Mouse (Mus musculus) left cerebral cortex, adult 2 months (tissue): ENCODE results near the gene Samd15. TPM values are rescaled to one million over a fixed set of nuclear protein-coding genes. Genes with fewer than 3 reads are reported as not detected.

ENCODE experiments used
- DNase-seq, 2 experiments: peaks; one replicate each; pipeline ENCODE4 v3.0.0; 2021 to 2022; ENCODE audit warnings: low spot score in 2 of 2, mixed read lengths in 1 of 2; ENCODE audit errors: extremely low spot score in 1 of 2
- H3K27ac ChIP-seq: fragments of 200-600 bp; 2 replicates; pipeline ENCODE4 v1.8.1; 2022
- H3K4me3 ChIP-seq: fragments of 200-600 bp; 2 replicates; pipeline ENCODE4 v1.8.1; 2022
- CTCF ChIP-seq: fragments of 200-600 bp; IDR thresholded peaks from 2 replicates; pipeline ENCODE4 v1.8.1; 2022; ENCODE audit warnings: antibody characterized with exemption, mild to moderate bottlenecking, moderate library complexity
- intact Hi-C: fragments of 180-260 bp; cut with DNase I; formaldehyde crosslinking; loops from one replicate; pipeline ENCODE4 v1.15.1; 2025
- total RNA-seq, 2 experiments: library from RNA; stranded (reverse); gene quantifications; 2 replicates each; pipeline ENCODE4 v1.2.3; 2021

Gene Samd15
- total RNA-seq, 2 experiments from 2014 or later, result 4.7 TPM

DNA sequence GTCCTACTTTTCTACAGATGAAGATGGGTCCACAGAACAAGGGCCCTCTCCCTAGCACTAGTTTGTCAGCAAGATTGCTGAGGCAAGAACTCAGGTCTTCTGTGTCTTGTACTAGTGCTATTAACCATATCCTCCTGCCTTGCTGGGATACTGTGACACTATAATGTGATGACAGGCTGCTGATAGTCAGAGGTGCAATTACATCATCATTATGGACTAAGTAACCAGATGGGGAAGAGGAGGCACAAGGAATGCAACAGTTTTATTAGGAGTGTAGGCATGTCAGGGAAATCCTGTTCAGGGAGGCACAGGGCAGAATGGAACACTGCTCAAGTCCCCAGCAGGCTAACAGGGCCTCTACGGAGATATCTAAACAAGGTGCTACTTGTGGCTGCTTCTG, 39.1 kb downstream of the Samd15 start, which contains the start of gene Noxred1:
Gene Noxred1, minus strand, starts transcription at position 101 of the 400 bp plus-strand sequence.
- no peak for DNase-seq
- TF ChIP-seq CTCF, result no peak
- intact Hi-C loops, result no loop called here
- Histone ChIP-seq H3K4me3 (no peak within 1 kb of the TSS), H3K27ac (no peak within 1 kb of the TSS)

DNA sequence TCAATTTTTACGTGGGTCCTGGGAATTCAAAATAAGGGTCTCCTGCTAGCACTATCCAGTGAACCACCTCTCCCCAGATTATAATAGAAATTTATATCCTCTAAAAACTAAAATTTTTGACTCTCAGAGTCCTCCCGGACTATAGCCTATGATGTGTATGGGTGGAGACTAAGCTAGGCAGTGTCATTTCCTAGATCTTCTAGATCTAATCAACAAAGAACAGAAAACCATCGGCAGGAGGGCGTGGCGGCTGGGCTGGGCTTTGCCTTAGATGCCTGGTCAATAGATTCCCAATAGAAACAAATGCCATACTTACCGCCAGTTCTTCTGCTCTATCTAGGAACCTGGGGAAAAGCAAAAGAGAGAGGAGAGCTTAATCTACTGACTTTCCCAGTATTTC, 50.6 kb downstream of the Samd15 start:
- TF ChIP-seq CTCF, result no peak
- DNase-seq, result no peak
- intact Hi-C loops, result no loop called here
- no peak overlapping the region for H3K27ac ChIP-seq
- no peak overlapping the region for H3K4me3 ChIP-seq

DNA sequence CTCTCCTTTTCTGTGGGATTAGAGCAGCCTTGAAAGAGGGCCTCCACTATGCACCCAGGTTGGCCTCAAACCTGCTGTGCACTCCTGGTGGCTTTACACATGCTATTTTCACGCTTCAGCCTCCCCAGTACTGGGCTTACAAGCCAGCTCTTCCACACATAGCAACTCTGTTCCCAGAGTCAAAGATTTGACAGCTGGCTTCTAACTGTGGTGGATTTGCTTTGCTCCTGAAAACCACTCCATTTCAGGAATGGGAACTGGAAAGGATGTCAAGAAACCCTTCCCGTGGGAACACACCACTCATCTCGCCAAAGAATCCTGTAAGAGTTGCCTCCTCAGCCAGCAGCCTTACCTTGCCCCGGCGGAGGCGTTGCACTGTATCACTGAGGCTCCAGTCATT, 54.4 kb downstream of the Samd15 start:
- intact Hi-C loops, result no loop called here
- Histone ChIP-seq H3K27ac (no peak overlapping the region), H3K4me3 (no peak overlapping the region)
- no peak for TF ChIP-seq CTCF
- no peak for DNase-seq

DNA sequence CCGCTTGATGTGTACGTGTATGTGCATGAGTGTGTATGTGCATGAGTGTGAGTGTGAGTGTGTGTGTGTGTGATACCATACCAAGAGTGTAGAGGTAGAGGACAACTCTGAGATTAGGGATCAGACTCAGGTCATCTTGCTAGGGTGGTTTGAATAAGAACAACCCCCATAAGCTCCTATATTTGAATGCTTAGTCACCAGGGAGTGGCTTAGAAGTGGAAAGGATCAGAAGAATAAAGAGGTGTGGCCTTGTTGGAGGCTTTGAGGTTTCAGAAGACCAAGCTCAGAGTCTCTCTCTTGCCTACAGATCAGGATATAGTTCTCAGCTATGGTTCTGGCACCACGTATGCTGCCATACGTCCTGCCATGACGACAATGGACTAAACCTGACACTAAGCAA, 57.1 kb downstream of the Samd15 start:
- intact Hi-C loops, result no loop called here
- TF ChIP-seq CTCF, result no peak

DNA sequence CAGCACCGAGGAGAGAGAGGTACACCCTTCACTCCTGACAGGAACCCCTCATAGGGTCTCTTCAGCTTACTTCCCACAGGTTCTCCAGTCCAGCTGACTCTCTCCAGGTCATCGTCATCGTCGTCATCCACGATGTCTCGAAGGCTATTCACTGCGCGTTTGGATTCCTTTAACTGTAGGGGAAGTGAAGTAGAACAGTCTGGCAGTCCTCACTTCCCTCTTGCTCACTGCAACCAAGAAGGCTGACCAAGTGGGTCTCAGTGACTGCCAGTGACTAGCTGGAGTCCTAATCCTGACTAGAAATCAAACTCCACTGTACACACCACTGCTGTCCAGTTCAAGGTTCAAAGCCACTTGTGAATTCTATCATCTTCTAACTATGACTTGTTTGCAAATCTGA, 61.0 kb downstream of the Samd15 start:
- intact Hi-C loops, result no loop called here
- Histone ChIP-seq H3K27ac (no peak overlapping the region), H3K4me3 (no peak overlapping the region)
- no peak for DNase-seq
- TF ChIP-seq CTCF, result no peak

More for the DNA sequence above, 57.1 kb downstream of the Samd15 start:
- no peak for DNase-seq
- Histone ChIP-seq H3K4me3 (no peak overlapping the region), H3K27ac (no peak overlapping the region)

Other genes with a start within 250 kb of the Samd15 start
- gene Zdhhc22, start 209.3 kb upstream of the Samd15 start, total RNA-seq, result 10 to 100 TPM; 59.1 to 61.3 TPM
- 10 to 100 TPM; 41.7 to 43.8 TPM for gene Tmem63c, start 178.4 kb upstream of the Samd15 start, total RNA-seq
- gene Ngb, start 97.2 kb upstream of the Samd15 start, total RNA-seq, result 1 to 10 TPM; 9.1 to 9.4 TPM
- gene Gstz1, start 52.6 kb upstream of the Samd15 start, total RNA-seq, result 10 to 100 TPM; 48.9 to 50.3 TPM
- gene Pomt2, start 51.8 kb upstream of the Samd15 start, total RNA-seq, result 10 to 100 TPM; 16.4 to 19.6 TPM
- gene Tmed8, start 731 bp downstream of the Samd15 start, total RNA-seq, result 10 to 100 TPM; 27.5 to 29.5 TPM
- 1 to 10 TPM; 1.1 to 3.8 TPM for gene Noxred1, start 39.0 kb downstream of the Samd15 start, total RNA-seq
- gene Vipas39, start 66.5 kb downstream of the Samd15 start, total RNA-seq, result 10 to 100 TPM; 52.8 to 55.8 TPM
- gene Ahsa1, start 66.8 kb downstream of the Samd15 start, total RNA-seq, result 100 to 1,000 TPM; 172 to 177 TPM
- under 1 TPM; 0.19 to 0.27 TPM for gene Ism2, start 100.0 kb downstream of the Samd15 start, total RNA-seq
- 10 to 100 TPM; 32.4 to 33.0 TPM for gene Sptlc2, start 188.6 kb downstream of the Samd15 start, total RNA-seq
- gene Slirp, start 244.2 kb downstream of the Samd15 start, total RNA-seq, result 10 to 100 TPM; 85.9 to 91.9 TPM
- gene Alkbh1, start 244.3 kb downstream of the Samd15 start, total RNA-seq, result 10 to 100 TPM; 19.0 to 19.6 TPM